Comparison of ENCODE assay signal across 13 mouse cellular contexts in the genomic region with DNA sequence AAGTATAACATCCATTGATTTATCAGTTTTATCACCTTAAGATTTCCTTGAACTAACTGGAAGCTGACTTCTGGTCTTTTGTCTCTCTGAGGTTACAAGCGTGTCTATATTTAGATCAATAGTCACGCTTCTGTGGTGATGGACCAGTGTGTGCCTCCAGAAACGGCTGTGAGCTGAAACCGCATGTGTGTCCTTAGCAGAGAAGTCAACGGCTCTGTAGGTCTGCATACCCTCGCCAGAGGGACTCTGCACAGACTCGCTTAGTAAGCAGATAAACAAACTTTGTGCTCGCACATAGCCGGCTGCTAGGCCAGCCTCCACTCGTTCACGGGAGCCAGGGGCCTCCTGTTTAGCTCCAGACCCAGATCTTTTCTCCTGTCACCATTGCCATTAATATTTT. TPM values are rescaled to one million over a fixed set of nuclear protein-coding genes. Genes with fewer than 3 reads are reported as not detected.
DNase-seq lines count a peak whose midpoint lies in the region; ATAC-seq and TF ChIP-seq lines count a peak whose summit lies in the region.
"Had no signal": no experiment of that assay in that cellular context is flagged by ENCODE, and none has a peak within 500 bp of the region (broad histone marks: within the 10 kb centered on the region; RNA-seq: fewer than 3 reads in every experiment).

No protein-coding gene starts in this region.

- no peaks in the 10 kb centered on the region for H3K9me3 ChIP-seq in heart, embryonic 16.5 days (replicated peaks; ENCODE audit: control insufficient read depth, low read length)
- H3K9me3 ChIP-seq: embryonic facial prominence, embryonic 12.5 days; intestine, embryonic 15.5 days; limb, embryonic 10.5 days; neural tube, embryonic 13.5 days had no signal

- peak in 1 of 2 experiments; percentile 40 for DNase-seq in spleen, adult 2 months (ENCODE audit: low read depth in 1 of 2, low spot score in 2 of 2)
- no peak for DNase-seq in spleen, postnatal 10 days (ENCODE audit: low spot score in 2 of 2)
- peak; percentile 65 to 66 for DNase-seq in natural killer cell, adult 2 months (ENCODE audit: low spot score in 2 of 2)
- DNase-seq in adipocyte (ENCODE audit: low spot score), result no peak
- no peak for DNase-seq in right cerebral cortex, postnatal 4 days
- no peak for DNase-seq in cerebellum, adult 11-12 months
- DNase-seq: forebrain, postnatal 0 days had no signal

- peak; percentile 63 for ATAC-seq in heart, embryonic 16.5 days (replicated peaks; ENCODE audit: extremely low read depth, insufficient read depth, low FRiP score)
- ATAC-seq: forebrain, postnatal 0 days; intestine, embryonic 15.5 days had no signal

- no peaks in the 10 kb centered on the region for H3K27me3 ChIP-seq in spleen, adult 2 months (ENCODE audit: control insufficient read depth, insufficient read depth, low read length)
- H3K27me3 ChIP-seq in heart, embryonic 16.5 days (ENCODE audit: control insufficient read depth, insufficient read depth, low read length), result no peaks in the 10 kb centered on the region
- H3K27me3 ChIP-seq: embryonic facial prominence, embryonic 12.5 days; intestine, embryonic 15.5 days; neural tube, embryonic 13.5 days had no signal

- TF ChIP-seq CTCF in spleen, adult 2 months (IDR thresholded peaks at IDR 0.05; ENCODE audit: extremely low read depth, insufficient read depth, insufficient read length, insufficient replicate concordance), result no peak
- TF ChIP-seq CTCF in bone marrow, adult 2 months (IDR thresholded peaks at IDR 0.05; ENCODE audit: control insufficient read depth, insufficient read depth, low read length), result no peak

- peak overlapping the region; percentile 15 for H3K4me2 ChIP-seq in heart, embryonic 16.5 days (ENCODE audit: low read depth, low read length)
- H3K4me2 ChIP-seq: embryonic facial prominence, embryonic 12.5 days; intestine, embryonic 15.5 days; neural tube, embryonic 13.5 days had no signal

- TF ChIP-seq POLR2A in spleen, adult 2 months (IDR thresholded peaks at IDR 0.05; ENCODE audit: low read depth, low read length), result no peak
- no peak for TF ChIP-seq POLR2A in bone marrow, adult 2 months (IDR thresholded peaks at IDR 0.05; ENCODE audit: borderline replicate concordance, control insufficient read depth, low read depth, low read length)

- H3K4me1 ChIP-seq in spleen, adult 2 months (ENCODE audit: control insufficient read depth, insufficient read depth, insufficient read length), result peaks cover 42% of the 10 kb centered on the region
- peaks cover 14% of the 10 kb centered on the region for H3K4me1 ChIP-seq in bone marrow, adult 2 months (ENCODE audit: control insufficient read depth, insufficient read depth, low read length)
- peaks cover 9% of the 10 kb centered on the region for H3K4me1 ChIP-seq in heart, embryonic 16.5 days (ENCODE audit: control insufficient read depth, insufficient read depth, low read length)
- H3K4me1 ChIP-seq: embryonic facial prominence, embryonic 12.5 days had no signal

- WGBS in spleen, adult 2 months, result 10% methylated on average over 11 of the region's 11 CpGs
- WGBS in bone marrow, adult 2 months, result 15% methylated on average over 11 of the region's 11 CpGs
- WGBS in heart, embryonic 16.5 days, result 21% methylated on average over 11 of the region's 11 CpGs

- H3K9ac ChIP-seq in heart, embryonic 16.5 days (ENCODE audit: low read length), result peak overlapping the region; percentile 28; the same call in 1 of the 2 replicates
- H3K9ac ChIP-seq: embryonic facial prominence, embryonic 12.5 days; forebrain, postnatal 0 days; intestine, embryonic 15.5 days; neural tube, embryonic 13.5 days had no signal

- H3K27ac ChIP-seq in spleen, adult 2 months (ENCODE audit: insufficient read depth, low read length), result peak overlapping the region; percentile 62
- 0 out of 2 replicates have a peak overlapping the region, but pooled peaks have one; percentile 12 for H3K27ac ChIP-seq in bone marrow, adult 2 months (ENCODE audit: control insufficient read depth, insufficient read depth, low read depth, low read length, poor library complexity)
- peak overlapping the region; percentile 33; the same call in 1 of the 2 replicates for H3K27ac ChIP-seq in heart, embryonic 16.5 days (ENCODE audit: low read length)
- H3K27ac ChIP-seq: embryonic facial prominence, embryonic 12.5 days; intestine, embryonic 15.5 days; limb, embryonic 10.5 days; neural tube, embryonic 13.5 days had no signal

- H3K4me3 ChIP-seq in spleen, adult 2 months (ENCODE audit: extremely low read depth, insufficient read depth, insufficient read length), result no peak overlapping the region
- no peak overlapping the region for H3K4me3 ChIP-seq in bone marrow, adult 2 months (replicated peaks; ENCODE audit: control insufficient read depth, low read depth, low read length)
- H3K4me3 ChIP-seq in heart, embryonic 16.5 days (ENCODE audit: low read length), result no peak overlapping the region
- H3K4me3 ChIP-seq: embryonic facial prominence, embryonic 12.5 days; intestine, embryonic 15.5 days; limb, embryonic 10.5 days; neural tube, embryonic 13.5 days had no signal

- no peaks in the 10 kb centered on the region for H3K36me3 ChIP-seq in spleen, adult 2 months (ENCODE audit: control insufficient read depth, insufficient read depth, low read length)
- no peaks in the 10 kb centered on the region for H3K36me3 ChIP-seq in heart, embryonic 16.5 days (ENCODE audit: control insufficient read depth, insufficient read depth)
- H3K36me3 ChIP-seq: embryonic facial prominence, embryonic 12.5 days; intestine, embryonic 15.5 days; limb, embryonic 10.5 days; neural tube, embryonic 13.5 days had no signal

RNA-seq across cellular contexts. Expression of a gene that starts 15.0 kb away (rescaled TPM):
- polyA plus RNA-seq in spleen, adult 2 months (2012; rRNA removed), result 36.3 and 37.2 TPM in 2 replicates
- 88.4 and 115 TPM in 2 replicates for polyA plus RNA-seq in bone marrow, adult 2 months (2011; ENCODE audit: insufficient read depth, insufficient read length, low replicate concordance, missing spikeins)
- polyA plus RNA-seq in heart, embryonic 16.5 days (2015; fragmentation: Nextera tagmentation; extraction: Ambion mirVana), result 22.7 and 24.3 TPM in 2 replicates

Comparison
In these comparisons a context has a peak if more than half of its experiments do, and no peak if none do; other contexts are left out.
1. DNase-seq: peak in natural killer cell, adult 2 months (2 of 2); none in spleen, postnatal 10 days (0 of 2), adipocyte (single experiment), right cerebral cortex, postnatal 4 days (single experiment) and cerebellum, adult 11-12 months (single experiment).
2. H3K27ac ChIP-seq: peak in every context shown above with its lines; median percentile 62 in spleen, adult 2 months; 33 in heart, embryonic 16.5 days; 12 in bone marrow, adult 2 months.